13 mouse cellular contexts compared by ENCODE assay signal in the genomic region with DNA sequence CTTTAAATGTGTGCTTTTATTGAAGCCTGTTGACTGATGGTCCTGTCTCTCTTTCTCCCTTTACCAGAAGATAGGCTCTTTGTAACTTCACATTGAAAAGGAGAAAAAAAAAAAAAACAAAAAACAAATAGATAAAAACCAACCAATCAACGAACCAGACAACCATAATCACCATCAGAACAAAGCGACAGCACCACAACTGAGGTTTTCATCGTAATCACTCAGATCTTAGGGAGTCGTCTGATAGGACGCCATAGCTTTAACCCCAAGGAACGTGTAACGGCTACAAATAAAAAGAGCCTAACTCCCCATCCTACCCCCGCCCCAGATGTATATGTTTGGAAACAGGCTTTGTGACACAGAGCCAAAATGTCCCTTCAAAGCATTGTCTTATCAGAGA.
"Had no signal": no experiment of that assay in that cellular context is flagged by ENCODE, and none has a peak within 500 bp of the region (broad histone marks: within the 10 kb centered on the region; RNA-seq: fewer than 3 reads in every experiment).

No protein-coding gene starts in this region.

- H3K27ac ChIP-seq: left cerebral cortex, adult 2 months; limb, embryonic 10.5 days; liver, embryonic 15.5 days; midbrain, embryonic 10.5 days; neural tube, embryonic 12.5 days; stomach, postnatal 0 days had no signal

- H3K4me3 ChIP-seq: left cerebral cortex, adult 2 months; limb, embryonic 10.5 days; liver, embryonic 15.5 days; midbrain, embryonic 10.5 days; myocyte; neural tube, embryonic 12.5 days had no signal

- DNase-seq: kidney, postnatal 14 days; lung, embryonic 14.5 days; lung, postnatal 10 days; lung, postnatal 4 days; midbrain, embryonic 14.5 days; thymus, postnatal 14 days had no signal
